Mouse (Mus musculus) cortical plate, adult 2 months (tissue): Measurements from ENCODE around the gene Aldh18a1.

Experiments
- CTCF ChIP-seq: fragments of 200-500 bp; IDR thresholded peaks from 2 replicates; pipeline ENCODE4 v1.5.1; 2011; ENCODE audit warnings: mild to moderate bottlenecking, control low read depth, low read length; ENCODE audit not compliant: insufficient read depth; ENCODE audit errors: extremely low read depth
- POLR2A ChIP-seq: fragments of 200-500 bp; IDR thresholded peaks from 2 replicates; pipeline ENCODE4 v1.6.1; 2011; ENCODE audit warnings: mild to moderate bottlenecking, low read length, control low read depth; ENCODE audit not compliant: insufficient read depth; ENCODE audit errors: extremely low read depth

DNA sequence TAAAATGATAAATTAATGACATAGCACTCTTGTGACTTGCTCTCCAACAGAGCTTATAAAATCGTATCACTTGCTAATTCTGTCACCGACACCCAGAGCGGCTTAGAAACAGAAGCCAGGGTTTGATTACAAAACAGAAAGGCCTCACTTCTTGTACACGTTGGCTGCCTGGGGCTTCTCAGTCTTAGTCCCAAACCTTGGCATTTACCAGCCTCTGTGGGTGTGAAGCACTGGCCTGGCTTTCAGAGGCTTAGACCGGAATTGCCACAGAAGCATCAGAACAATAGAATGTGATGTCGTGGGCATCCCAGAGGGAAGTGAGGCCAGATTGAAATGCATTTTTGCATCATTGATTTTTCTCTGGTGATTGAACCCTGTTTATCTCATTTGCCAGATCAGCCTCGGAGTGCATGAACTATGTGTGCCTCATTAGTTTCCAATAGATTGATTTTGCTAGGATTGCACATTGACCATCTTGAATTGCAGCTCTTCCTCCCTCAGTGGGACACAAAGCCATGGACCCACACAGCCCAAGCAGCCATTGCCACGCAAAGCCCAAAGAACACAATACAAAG is 64.7 kb downstream of the Aldh18a1 start:
- TF ChIP-seq POLR2A, result no peak
- no peak for TF ChIP-seq CTCF
